Mouse (Mus musculus) neural tube, embryonic 14.5 days (tissue): ENCODE measurements around the gene Pebp1. TPM values are rescaled to one million over a fixed set of nuclear protein-coding genes. Genes with fewer than 3 reads are reported as not detected.

ENCODE experiments used
- ATAC-seq: fragments of 200-750 bp; cut with Nextera tagmentation; 2 replicates; pipeline ENCODE4 v1.8.0; 2017; ENCODE audit warnings: low read depth, mild to moderate bottlenecking, moderate TSS enrichment, moderate library complexity
- H3K27ac ChIP-seq: fragments of 300-500 bp; sonication (generic); 2 replicates; pipeline ENCODE4 v1.5.1; 2014; ENCODE audit warnings: low read depth, mild to moderate bottlenecking, control low read depth, low read length, moderate library complexity, mixed read lengths
- H3K27me3 ChIP-seq: fragments of 300-500 bp; sonication (generic); 2 replicates; pipeline ENCODE4 v1.6.1; 2014; ENCODE audit warnings: low read length; ENCODE audit not compliant: control insufficient read depth, insufficient read depth
- H3K36me3 ChIP-seq: fragments of 300-500 bp; sonication (generic); 2 replicates; pipeline ENCODE4 v1.6.1; 2014; ENCODE audit warnings: low read length, mixed read lengths; ENCODE audit not compliant: control insufficient read depth, insufficient read depth
- H3K4me1 ChIP-seq: fragments of 300-500 bp; sonication (generic); 2 replicates; pipeline ENCODE4 v1.6.1; 2014; ENCODE audit warnings: low read length; ENCODE audit not compliant: control insufficient read depth, insufficient read depth
- H3K4me2 ChIP-seq: fragments of 300-500 bp; sonication (generic); 2 replicates; pipeline ENCODE4 v1.6.1; 2014; ENCODE audit warnings: mild to moderate bottlenecking, low read depth, low read length, control low read depth
- H3K4me3 ChIP-seq: fragments of 300-500 bp; sonication (generic); 2 replicates; pipeline ENCODE4 v1.5.1; 2014; ENCODE audit warnings: low read depth, low read length, control low read depth, mixed read lengths
- H3K9ac ChIP-seq: fragments of 300-500 bp; sonication (generic); replicated peaks from 2 replicates; pipeline ENCODE4 v1.6.1; 2014; ENCODE audit warnings: low read depth, mild to moderate bottlenecking, control low read depth, low read length, mixed read lengths
- H3K9me3 ChIP-seq: fragments of 300-500 bp; sonication (generic); 2 replicates; pipeline ENCODE4 v1.6.1; 2016; ENCODE audit warnings: low read length; ENCODE audit not compliant: control insufficient read depth
- WGBS: fragments of 180-500 bp; shearing (Covaris S2); extraction: QIAGEN DNeasy Blood & Tissue Kit; methylation state at CpG from one replicate; pipeline ENCODE4 v1.1.7; 2014; 5-methylcytosine and 5-hydroxymethylcytosine counted together
- polyA plus RNA-seq: library from polyadenylated mRNA; unstranded; fragments of >200 nt; fragmentation: Nextera tagmentation; extraction: Ambion mirVana; gene quantifications from 2 replicates; pipeline ENCODE4 v1.2.1, GENCODE M21; 2014

Gene Pebp1
- polyA plus RNA-seq, 1 experiment from 2014 or later: 1,074 TPM

- Histone ChIP-seq H3K9ac (no peak overlapping the region), H3K9me3 (no peaks in the 10 kb centered on the region), H3K4me3 (no peak overlapping the region), H3K27me3 (no peaks in the 10 kb centered on the region), H3K4me1 (peaks cover 9% of the 10 kb centered on the region), H3K36me3 (no peaks in the 10 kb centered on the region), H3K4me2 (no peak overlapping the region), H3K27ac (no peak overlapping the region)
- 86% methylated on average over 3 of the region's 3 CpGs for WGBS
- ATAC-seq: no peak
Observed at GRCm38 (mm10) chr5:117291312-117291711, 3.9 kb upstream of the Pebp1 start.

DNA sequence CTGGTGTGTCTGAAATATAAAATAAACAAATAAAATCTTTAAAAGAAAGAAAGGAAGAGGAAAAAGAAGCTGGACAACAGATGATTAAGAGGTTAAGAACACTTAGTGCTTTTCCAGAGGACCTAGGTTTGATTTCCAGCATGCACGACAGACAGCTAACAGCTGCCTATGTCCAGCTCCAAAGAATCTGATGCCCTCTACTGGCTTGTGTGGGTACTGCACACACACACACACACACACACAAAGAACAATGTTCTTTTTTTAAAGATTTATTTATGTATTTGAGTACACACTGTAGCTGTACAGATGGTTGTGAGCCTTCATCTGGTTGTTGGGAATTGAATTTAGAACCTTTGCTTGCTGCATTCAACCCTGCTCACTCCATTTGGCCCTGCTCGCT lies 2.7 kb upstream of the Pebp1 start:
- 91% methylated on average over 2 of the region's 2 CpGs for WGBS
- Histone ChIP-seq H3K4me3 (no peak overlapping the region), H3K4me2 (no peak overlapping the region), H3K27me3 (no peaks in the 10 kb centered on the region), H3K27ac (no peak overlapping the region), H3K36me3 (peaks cover 5% of the 10 kb centered on the region; the same call in 1 of the 2 replicates), H3K4me1 (peaks cover 20% of the 10 kb centered on the region), H3K9me3 (no peaks in the 10 kb centered on the region), H3K9ac (no peak overlapping the region)
- no peak for ATAC-seq

GRCm38 (mm10) chr5:117289646-117290045 lies 2.2 kb upstream of the Pebp1 start:
- Histone ChIP-seq H3K4me3 (no peak overlapping the region), H3K9me3 (no peaks in the 10 kb centered on the region), H3K9ac (no peak overlapping the region), H3K36me3 (peaks cover 8% of the 10 kb centered on the region; the same call in 1 of the 2 replicates), H3K4me2 (no peak overlapping the region), H3K27ac (no peak overlapping the region), H3K4me1 (peaks cover 24% of the 10 kb centered on the region), H3K27me3 (no peaks in the 10 kb centered on the region)
- ATAC-seq: no peak

DNA sequence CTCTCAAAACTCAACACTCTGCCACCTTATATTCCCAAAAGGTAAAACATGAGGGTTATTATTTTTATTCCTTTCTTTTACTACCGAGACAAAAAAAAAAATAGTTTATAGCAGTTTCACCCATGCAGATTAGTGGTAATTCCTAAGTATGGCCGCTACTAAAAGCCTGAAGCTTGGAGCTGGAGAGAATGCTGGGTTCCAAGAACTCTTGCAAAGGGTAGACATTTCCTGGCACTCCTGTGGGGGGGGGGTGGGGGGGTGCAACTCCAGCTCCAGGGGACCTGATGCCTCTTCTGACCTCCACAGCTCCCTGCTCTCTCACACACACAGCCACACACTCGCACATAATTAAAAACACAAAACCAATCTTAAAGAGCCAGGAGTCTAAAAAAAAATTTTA lies 1.1 kb downstream of the Pebp1 start:
- Histone ChIP-seq H3K27me3 (no peaks in the 10 kb centered on the region), H3K4me3 (peak overlapping the region; percentile 77), H3K4me1 (peaks cover 25% of the 10 kb centered on the region), H3K4me2 (peak overlapping the region; percentile 71), H3K9me3 (no peaks in the 10 kb centered on the region), H3K36me3 (peaks cover 14% of the 10 kb centered on the region; the same call in 1 of the 2 replicates), H3K9ac (peak overlapping the region; percentile 73), H3K27ac (no peak overlapping the region)
- ATAC-seq: no peak
- WGBS: 58% methylated on average over 3 of the region's 3 CpGs

DNA sequence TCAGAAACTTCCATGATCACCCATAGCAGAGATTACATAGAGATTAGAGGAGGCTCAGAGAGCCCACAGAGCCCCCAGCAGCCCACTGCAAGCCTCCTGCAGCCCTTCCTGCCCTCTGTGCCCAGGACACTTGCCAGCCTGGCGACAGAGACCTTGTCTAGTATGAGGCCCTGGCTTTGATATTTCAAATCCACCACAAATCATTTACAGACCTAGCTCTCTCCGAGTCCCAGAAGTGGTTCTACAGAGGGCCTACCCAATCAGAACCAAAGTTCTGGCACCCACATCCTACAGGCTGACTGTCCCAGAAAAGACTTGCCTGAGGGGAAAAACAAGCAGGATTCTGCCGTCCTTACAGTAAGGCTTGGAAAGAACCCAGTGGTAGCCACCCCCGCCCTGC lies 2.2 kb downstream of the Pebp1 start:
- H3K27me3 ChIP-seq: no peaks in the 10 kb centered on the region
- H3K27ac ChIP-seq: no peak overlapping the region
- H3K36me3 ChIP-seq: peaks cover 15% of the 10 kb centered on the region; the same call in 1 of the 2 replicates
- H3K4me2 ChIP-seq: peak overlapping the region; percentile 26; the same call in 1 of the 2 replicates
- peaks cover 25% of the 10 kb centered on the region for H3K4me1 ChIP-seq
- 87% methylated on average over 4 of the region's 4 CpGs for WGBS
- H3K4me3 ChIP-seq: no peak overlapping the region
- no peak overlapping the region for H3K9ac ChIP-seq
- no peaks in the 10 kb centered on the region for H3K9me3 ChIP-seq
- ATAC-seq: no peak

GRCm38 (mm10) chr5:117284682-117285081 lies 2.7 kb downstream of the Pebp1 start:
- Histone ChIP-seq H3K9me3 (no peaks in the 10 kb centered on the region), H3K9ac (0 out of 2 replicates have a peak overlapping the region, but pooled peaks have one; percentile 11), H3K27me3 (no peaks in the 10 kb centered on the region), H3K36me3 (peaks cover 19% of the 10 kb centered on the region), H3K4me3 (no peak overlapping the region), H3K27ac (no peak overlapping the region), H3K4me2 (no peak overlapping the region; the same call in 1 of the 2 replicates), H3K4me1 (peaks cover 25% of the 10 kb centered on the region)
- 47% methylated on average over 7 of the region's 7 CpGs for WGBS
- ATAC-seq: no peak

DNA sequence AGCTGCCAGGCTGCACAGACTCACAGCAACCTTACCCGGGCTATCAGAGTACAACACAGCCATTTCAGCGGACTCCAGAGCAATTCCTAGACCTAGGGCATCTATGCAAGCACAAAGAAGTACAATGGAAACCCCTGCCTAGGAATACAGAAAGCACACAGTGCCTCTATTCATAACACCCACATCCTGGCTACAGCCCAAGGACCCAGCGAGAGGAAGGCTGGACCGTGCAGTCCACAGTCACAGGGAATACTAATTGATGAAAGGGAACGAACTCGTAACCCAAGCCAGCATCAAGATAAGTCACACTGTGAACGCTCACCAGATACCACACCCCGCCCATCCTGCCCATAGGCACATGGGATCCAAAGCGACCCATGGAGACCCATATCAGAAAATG lies 3.4 kb downstream of the Pebp1 start:
- ATAC-seq: peak; percentile 42; the same call in 1 of the 2 replicates
- 56% methylated on average over 9 of the region's 9 CpGs for WGBS
- H3K36me3 ChIP-seq: peaks cover 19% of the 10 kb centered on the region
- no peak overlapping the region for H3K4me2 ChIP-seq
- H3K27me3 ChIP-seq: no peaks in the 10 kb centered on the region
- H3K4me1 ChIP-seq: peaks cover 25% of the 10 kb centered on the region
- H3K9me3 ChIP-seq: no peaks in the 10 kb centered on the region
- H3K9ac ChIP-seq: no peak overlapping the region
- H3K4me3 ChIP-seq: no peak overlapping the region
- H3K27ac ChIP-seq: peak overlapping the region; percentile 22; the same call in 1 of the 2 replicates

- no peak for ATAC-seq
- Histone ChIP-seq H3K9me3 (no peaks in the 10 kb centered on the region), H3K4me3 (no peak overlapping the region), H3K4me2 (no peak overlapping the region), H3K27me3 (no peaks in the 10 kb centered on the region), H3K4me1 (peaks cover 20% of the 10 kb centered on the region), H3K27ac (no peak overlapping the region), H3K9ac (no peak overlapping the region), H3K36me3 (peaks cover 19% of the 10 kb centered on the region)
- WGBS: 88% methylated on average over 8 of the region's 8 CpGs
Observed at GRCm38 (mm10) chr5:117282360-117282759, 5.1 kb downstream of the Pebp1 start.

DNA sequence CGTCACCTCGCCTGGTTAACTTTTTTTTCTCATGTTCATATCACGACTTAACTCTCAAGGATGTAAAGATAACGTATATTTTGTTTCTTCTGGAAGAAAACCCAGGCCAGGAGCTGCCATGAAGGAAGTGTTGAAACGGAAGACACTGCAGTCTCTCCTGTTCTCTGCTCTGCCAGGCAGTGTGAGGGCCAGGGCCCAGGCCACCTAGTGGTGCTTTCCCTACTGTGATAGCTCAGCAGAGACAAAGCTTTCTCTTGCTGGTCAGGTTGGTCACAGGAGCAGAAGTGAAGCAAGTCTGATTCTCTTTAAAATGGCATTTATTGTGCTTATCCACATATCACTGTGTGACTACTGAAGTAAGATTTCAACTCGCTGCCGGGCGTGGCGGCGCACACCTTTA lies 5.9 kb downstream of the Pebp1 start:
- no peak for ATAC-seq
- no peak overlapping the region for H3K27ac ChIP-seq
- H3K9me3 ChIP-seq: no peaks in the 10 kb centered on the region
- no peaks in the 10 kb centered on the region for H3K27me3 ChIP-seq
- peaks cover 19% of the 10 kb centered on the region for H3K4me1 ChIP-seq
- H3K36me3 ChIP-seq: peaks cover 19% of the 10 kb centered on the region
- H3K9ac ChIP-seq: no peak overlapping the region
- no peak overlapping the region for H3K4me3 ChIP-seq
- H3K4me2 ChIP-seq: no peak overlapping the region
- 93% methylated on average over 10 of the region's 10 CpGs for WGBS
